Mouse (Mus musculus) 3134 (cell line): Measurements from ENCODE around the gene Ppp1r12a.

Experiments
- DNase-seq: peaks from one replicate; pipeline ENCODE4 v3.0.0-alpha.2; 2011; ENCODE audit warnings: low spot score; ENCODE audit not compliant: insufficient read length; ENCODE audit errors: extremely low read depth

The Ppp1r12a gene

GRCm38 (mm10) chr10:108161261-108162256, at the start of gene Ppp1r12a:
TSS of gene Ppp1r12a (plus strand) at chr10:108162193.
- peak; percentile 97 for DNase-seq

GRCm38 (mm10) chr10:108113361-108114237, 48.4 kb upstream of the Ppp1r12a start:
- DNase-seq, result no peak

- DNase-seq, result no peak
Observed at GRCm38 (mm10) chr10:108118200-108119163, 43.5 kb upstream of the Ppp1r12a start.

- DNase-seq, result no peak
Observed at GRCm38 (mm10) chr10:108119416-108119815, 42.6 kb upstream of the Ppp1r12a start.

- no peak for DNase-seq
Observed at GRCm38 (mm10) chr10:108124934-108125599, 36.9 kb upstream of the Ppp1r12a start.

- DNase-seq, result no peak
Observed at GRCm38 (mm10) chr10:108129167-108129566, 32.8 kb upstream of the Ppp1r12a start.

GRCm38 (mm10) chr10:108131858-108132257, 30.1 kb upstream of the Ppp1r12a start:
- DNase-seq, result no peak

- no peak for DNase-seq
Observed at GRCm38 (mm10) chr10:108133253-108133652, 28.7 kb upstream of the Ppp1r12a start.

- DNase-seq, result no peak
Observed at GRCm38 (mm10) chr10:108133745-108134144, 28.2 kb upstream of the Ppp1r12a start.

GRCm38 (mm10) chr10:108138347-108138746, 23.6 kb upstream of the Ppp1r12a start:
- no peak for DNase-seq

GRCm38 (mm10) chr10:108139788-108140187, 22.2 kb upstream of the Ppp1r12a start:
- no peak for DNase-seq

GRCm38 (mm10) chr10:108140742-108141141, 21.3 kb upstream of the Ppp1r12a start:
- no peak for DNase-seq

- no peak for DNase-seq
Observed at GRCm38 (mm10) chr10:108143991-108144525, 17.9 kb upstream of the Ppp1r12a start.

- DNase-seq, result no peak
Observed at GRCm38 (mm10) chr10:108145701-108146100, 16.3 kb upstream of the Ppp1r12a start.

GRCm38 (mm10) chr10:108147031-108147430, 15.0 kb upstream of the Ppp1r12a start:
- no peak for DNase-seq

- DNase-seq, result no peak
Observed at GRCm38 (mm10) chr10:108153301-108153700, 8.7 kb upstream of the Ppp1r12a start.

- DNase-seq, result no peak
Observed at GRCm38 (mm10) chr10:108155042-108155686, 6.8 kb upstream of the Ppp1r12a start.

GRCm38 (mm10) chr10:108155687-108156067, 6.3 kb upstream of the Ppp1r12a start:
- no peak for DNase-seq

- DNase-seq, result no peak
Observed at GRCm38 (mm10) chr10:108156128-108156527, 5.9 kb upstream of the Ppp1r12a start.
